Mouse (Mus musculus): ENCODE measurements around the gene Gm17545. TPM values are rescaled to one million over a fixed set of nuclear protein-coding genes. Genes with fewer than 3 reads are reported as not detected.

The Gm17545 gene
- polyA plus RNA-seq, 1 experiment from 2014 or later, result not detected

DNA sequence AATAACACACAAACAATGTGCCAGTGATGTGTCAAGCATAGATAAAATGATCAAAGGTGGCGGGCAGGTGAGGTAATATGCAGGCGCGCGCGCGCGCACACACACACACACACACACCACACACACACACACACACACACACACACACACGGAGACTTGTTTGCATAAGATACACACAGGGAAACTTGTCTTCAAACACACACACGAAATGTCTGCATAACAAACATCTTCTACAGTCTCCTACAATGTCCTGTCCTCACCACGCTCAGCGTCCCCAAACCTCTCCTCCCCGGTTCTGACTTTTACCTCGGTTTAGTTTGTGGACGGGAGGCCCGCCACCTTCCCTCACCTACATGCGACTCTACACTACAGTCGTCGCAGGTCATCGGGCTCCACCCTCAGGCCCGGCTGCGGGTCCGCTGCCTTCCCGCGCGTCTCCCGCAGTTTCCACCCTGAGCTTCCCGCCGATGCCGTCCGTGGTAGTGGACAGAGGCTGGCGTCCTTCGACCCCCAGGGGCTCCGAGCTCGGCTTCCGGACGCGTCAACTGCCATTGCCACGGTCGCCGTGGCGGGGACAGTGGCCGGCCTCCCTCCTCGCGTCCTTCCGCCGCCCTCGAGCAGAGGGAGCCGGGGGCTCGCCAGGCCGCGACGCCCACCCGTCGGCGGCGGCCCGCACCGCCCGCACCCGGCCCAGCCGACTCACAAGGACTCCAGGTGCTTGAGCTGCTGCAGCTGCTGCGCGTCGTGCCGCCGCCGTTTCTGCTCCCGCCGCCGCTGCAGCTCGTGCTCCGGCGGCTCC is 13.5 kb downstream of the Gm17545 start:
- TF ChIP-seq EP300 (IDR thresholded peaks at IDR 0.05) (no peak), CTCF (IDR thresholded peaks at IDR 0.05) (no peak)
- Histone ChIP-seq H3K4me2 (replicated peaks; ENCODE audit: low read depth, low read length) (peak overlapping the region; percentile 90), H3K9ac (replicated peaks; ENCODE audit: low read depth) (peak overlapping the region; percentile 89), H3K4me3 (ENCODE audit: low read depth, low read length) (peak overlapping the region; percentile 85), H3K27ac (ENCODE audit: low read length) (peak overlapping the region; percentile 92), H3K9me3 (ENCODE audit: low read length) (no peaks in the 10 kb centered on the region), H3K27me3 (replicated peaks; ENCODE audit: insufficient read depth, low read length) (no peaks in the 10 kb centered on the region), H3K4me1 (ENCODE audit: insufficient read depth, low read depth, low read length) (no peaks in the 10 kb centered on the region), H3K36me3 (ENCODE audit: insufficient read depth, low read length) (no peaks in the 10 kb centered on the region)
- DNase-seq (ENCODE audit: low spot score) (peak; percentile 40), ATAC-seq (peak; percentile 77)
- WGBS, result under 1% methylated on average over 59 of the region's 73 CpGs

DNA sequence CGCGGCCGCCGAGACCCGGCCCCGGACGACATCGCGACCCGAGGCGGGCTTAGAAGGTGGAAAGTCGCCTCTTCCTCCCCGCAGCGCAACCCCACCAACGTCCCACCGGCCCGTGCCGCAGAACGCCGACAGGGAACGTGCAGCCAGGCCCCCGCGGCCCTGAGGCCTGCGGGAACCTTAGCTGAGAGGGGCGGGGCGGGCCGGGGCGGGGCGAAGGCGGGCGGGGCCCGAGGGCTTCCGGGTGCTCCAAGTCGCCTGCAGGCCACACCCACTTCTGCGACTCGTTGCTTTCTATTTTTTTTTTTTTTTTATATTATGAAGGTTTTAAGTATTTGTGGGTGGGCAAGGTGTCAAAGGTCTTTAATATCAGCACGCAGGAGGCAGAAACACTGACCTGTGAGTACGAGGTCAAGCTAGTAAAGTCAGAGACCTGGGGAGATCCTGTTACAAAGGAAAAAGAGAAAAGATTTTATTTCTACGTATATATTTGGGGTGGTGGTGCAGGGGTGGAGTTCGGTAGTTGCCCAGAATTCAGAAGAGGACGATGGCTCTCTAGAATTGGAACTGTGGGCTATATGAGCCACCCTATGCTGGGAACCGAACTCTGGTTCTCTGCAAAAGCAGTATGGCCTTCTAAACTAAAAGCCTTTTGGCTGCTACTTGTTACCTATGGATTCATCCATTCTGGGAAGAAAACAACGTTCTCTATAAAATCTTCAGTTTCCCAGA is 14.2 kb downstream of the Gm17545 start:
- Histone ChIP-seq H3K4me1 (ENCODE audit: insufficient read depth, low read depth, low read length) (no peaks in the 10 kb centered on the region), H3K9ac (replicated peaks; ENCODE audit: low read depth) (peak overlapping the region; percentile 89), H3K4me2 (replicated peaks; ENCODE audit: low read depth, low read length) (peak overlapping the region; percentile 90), H3K4me3 (ENCODE audit: low read depth, low read length) (peak overlapping the region; percentile 85), H3K9me3 (ENCODE audit: low read length) (no peaks in the 10 kb centered on the region), H3K36me3 (ENCODE audit: insufficient read depth, low read length) (no peaks in the 10 kb centered on the region), H3K27me3 (replicated peaks; ENCODE audit: insufficient read depth, low read length) (no peaks in the 10 kb centered on the region), H3K27ac (ENCODE audit: low read length) (peak overlapping the region; percentile 92)
- peak; percentile 96 for ATAC-seq
- WGBS, result 5% methylated on average over 32 of the region's 43 CpGs
- TF ChIP-seq CTCF (IDR thresholded peaks at IDR 0.05), result no peak
- no peak for TF ChIP-seq EP300 (IDR thresholded peaks at IDR 0.05)
- DNase-seq (ENCODE audit: low spot score), result peak; percentile 93

DNA sequence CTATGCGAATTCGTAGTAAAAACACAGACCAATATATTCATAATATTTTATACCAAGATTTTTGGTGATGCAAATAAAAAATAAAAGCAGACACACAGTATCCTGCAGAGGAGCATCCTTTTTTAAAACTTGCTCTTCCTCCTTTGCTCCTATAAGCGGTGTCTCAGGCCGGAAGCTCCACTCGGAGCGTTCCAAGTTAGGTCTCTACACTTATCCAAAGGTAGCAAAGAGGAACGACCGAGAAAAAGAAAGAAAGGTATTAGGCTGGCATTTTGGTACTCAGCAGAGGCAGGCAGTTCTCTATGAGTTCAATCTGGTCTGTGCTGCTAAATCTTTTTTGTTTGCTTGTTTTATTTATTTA is 14.8 kb downstream of the Gm17545 start:
- WGBS, result 71% methylated on average over 8 of the region's 8 CpGs
- DNase-seq (ENCODE audit: low spot score), result no peak
- TF ChIP-seq CTCF (IDR thresholded peaks at IDR 0.05) (no peak), EP300 (IDR thresholded peaks at IDR 0.05) (no peak)
- Histone ChIP-seq H3K36me3 (ENCODE audit: insufficient read depth, low read length) (no peaks in the 10 kb centered on the region), H3K27me3 (replicated peaks; ENCODE audit: insufficient read depth, low read length) (no peaks in the 10 kb centered on the region), H3K27ac (ENCODE audit: low read length) (no peak overlapping the region), H3K9me3 (ENCODE audit: low read length) (no peaks in the 10 kb centered on the region), H3K4me1 (ENCODE audit: insufficient read depth, low read depth, low read length) (no peaks in the 10 kb centered on the region), H3K4me2 (replicated peaks; ENCODE audit: low read depth, low read length) (no peak overlapping the region), H3K9ac (replicated peaks; ENCODE audit: low read depth) (no peak overlapping the region), H3K4me3 (ENCODE audit: low read depth, low read length) (no peak overlapping the region)
- ATAC-seq, result no peak

DNA sequence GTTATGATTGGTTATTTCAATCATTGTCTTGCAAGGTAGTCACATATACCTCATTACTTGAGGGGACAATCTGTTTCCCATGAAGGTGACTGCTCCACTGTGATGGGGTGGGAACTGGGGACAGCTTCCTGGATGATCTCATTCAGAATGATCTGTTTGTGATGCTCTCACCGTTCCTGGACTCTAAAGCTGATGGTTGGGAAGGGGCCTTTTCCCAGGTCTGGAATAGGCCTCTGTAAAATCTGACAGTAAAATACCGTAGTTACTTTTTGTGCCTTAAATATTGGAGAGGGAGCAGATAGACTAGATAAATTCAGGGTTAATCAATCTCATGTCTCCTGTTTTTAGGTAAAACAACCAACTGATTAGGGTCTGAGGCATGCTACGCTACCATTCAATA is 15.6 kb downstream of the Gm17545 start, which contains the start of gene Rp9:
Gene Rp9 (minus strand): TSS at position 101 of the 400 bp plus-strand sequence.
- no peaks in the 10 kb centered on the region for H3K36me3 ChIP-seq (ENCODE audit: insufficient read depth, low read length)
- H3K4me1 ChIP-seq (ENCODE audit: insufficient read depth, low read depth, low read length), result no peaks in the 10 kb centered on the region
- peak within 1 kb of the TSS; percentile 90 for H3K4me2 ChIP-seq (replicated peaks; ENCODE audit: low read depth, low read length)
- DNase-seq (ENCODE audit: low spot score) (no peak), ATAC-seq (no peak)
- no peak within 1 kb of the TSS for H3K9ac ChIP-seq (replicated peaks; ENCODE audit: low read depth)
- WGBS, result 81% methylated on average over 3 of the region's 3 CpGs
- peak within 1 kb of the TSS; percentile 85 for H3K4me3 ChIP-seq (ENCODE audit: low read depth, low read length)
- no peak within 1 kb of the TSS for H3K27ac ChIP-seq (ENCODE audit: low read length)
- H3K27me3 ChIP-seq (replicated peaks; ENCODE audit: insufficient read depth, low read length), result no peaks in the 10 kb centered on the region
- H3K9me3 ChIP-seq (ENCODE audit: low read length), result no peaks in the 10 kb centered on the region
- TF ChIP-seq CTCF (IDR thresholded peaks at IDR 0.05), result no peak
- TF ChIP-seq EP300 (IDR thresholded peaks at IDR 0.05), result no peak

DNA sequence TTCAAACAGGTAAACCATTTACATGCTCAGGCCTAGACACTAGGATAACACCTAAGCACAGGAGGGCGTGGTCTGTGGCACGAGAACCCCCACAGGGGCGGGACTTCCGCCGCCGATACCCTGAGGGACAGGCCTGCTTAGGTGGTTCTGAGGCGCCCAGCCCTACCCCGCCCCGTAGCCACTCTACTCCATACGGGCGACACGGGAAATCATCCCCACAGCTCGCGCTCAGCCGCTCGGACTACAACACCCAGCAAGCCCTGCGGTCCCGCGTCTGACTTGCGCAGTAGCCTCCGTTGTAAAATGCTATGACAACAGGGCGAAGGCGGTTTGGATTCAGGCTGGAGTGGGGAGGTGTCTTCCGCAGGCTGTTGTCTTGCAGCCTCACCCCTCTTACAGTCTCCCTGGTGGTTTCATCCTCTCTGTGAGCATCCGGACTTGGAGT is 21.4 kb downstream of the Gm17545 start, which contains the start of gene Bbs9:
Gene Bbs9 (plus strand): TSS at position 292 of the 445 bp plus-strand sequence.
- H3K4me3 ChIP-seq (ENCODE audit: low read depth, low read length), result peak within 1 kb of the TSS; percentile 61
- under 1% methylated on average over 25 of the region's 25 CpGs for WGBS
- DNase-seq (ENCODE audit: low spot score), result peak; percentile 96
- no peaks in the 10 kb centered on the region for H3K27me3 ChIP-seq (replicated peaks; ENCODE audit: insufficient read depth, low read length)
- H3K9ac ChIP-seq (replicated peaks; ENCODE audit: low read depth), result peak within 1 kb of the TSS; percentile 54
- ATAC-seq, result peak; percentile 100
- H3K9me3 ChIP-seq (ENCODE audit: low read length), result no peaks in the 10 kb centered on the region
- no peaks in the 10 kb centered on the region for H3K36me3 ChIP-seq (ENCODE audit: insufficient read depth, low read length)
- no peaks in the 10 kb centered on the region; the same call in 1 of the 2 replicates for H3K4me1 ChIP-seq (ENCODE audit: insufficient read depth, low read depth, low read length)
- peak within 1 kb of the TSS; percentile 88 for H3K4me2 ChIP-seq (replicated peaks; ENCODE audit: low read depth, low read length)
- TF ChIP-seq CTCF (IDR thresholded peaks at IDR 0.05) (no peak), EP300 (IDR thresholded peaks at IDR 0.05) (no peak)
- peak within 1 kb of the TSS; percentile 75 for H3K27ac ChIP-seq (ENCODE audit: low read length)

DNA sequence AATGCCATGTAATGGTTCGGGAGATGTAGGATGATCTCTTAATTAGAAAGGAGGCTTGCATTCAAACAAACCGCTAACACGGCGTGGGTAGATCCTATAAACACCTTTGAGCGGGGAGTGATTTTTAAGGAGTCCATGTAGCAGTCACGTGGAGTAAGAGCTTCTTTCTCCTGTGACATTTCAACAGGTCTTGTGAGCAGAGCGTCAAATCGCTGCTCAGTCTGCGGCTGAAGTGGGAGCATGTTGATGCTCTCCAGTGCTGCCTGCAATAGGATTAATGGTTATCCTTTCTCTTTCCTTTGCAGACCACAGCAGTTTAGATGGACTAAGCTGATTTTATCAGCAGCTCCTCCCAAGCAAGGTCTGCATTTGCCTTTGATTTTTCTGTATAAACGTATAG is 22.2 kb downstream of the Gm17545 start:
- Histone ChIP-seq H3K27ac (ENCODE audit: low read length) (peak overlapping the region; percentile 75; the same call in 1 of the 2 replicates), H3K27me3 (replicated peaks; ENCODE audit: insufficient read depth, low read length) (no peaks in the 10 kb centered on the region), H3K36me3 (ENCODE audit: insufficient read depth, low read length) (no peaks in the 10 kb centered on the region), H3K4me3 (ENCODE audit: low read depth, low read length) (peak overlapping the region; percentile 61), H3K9ac (replicated peaks; ENCODE audit: low read depth) (peak overlapping the region; percentile 54), H3K4me1 (ENCODE audit: insufficient read depth, low read depth, low read length) (no peaks in the 10 kb centered on the region; the same call in 1 of the 2 replicates), H3K4me2 (replicated peaks; ENCODE audit: low read depth, low read length) (peak overlapping the region; percentile 88), H3K9me3 (ENCODE audit: low read length) (no peaks in the 10 kb centered on the region)
- peak; percentile 39 for DNase-seq (ENCODE audit: low spot score)
- TF ChIP-seq EP300 (IDR thresholded peaks at IDR 0.05) (no peak), CTCF (IDR thresholded peaks at IDR 0.05) (no peak)
- no peak for ATAC-seq
- WGBS, result 3% methylated on average over 10 of the region's 10 CpGs

Data from lung, postnatal 0 days (tissue).